Comparison of ENCODE assay signal across 14 mouse cellular contexts in genomic region chr6:127365651-127366050, GRCm38 (mm10).
"Had no signal": no experiment of that assay in that cellular context is flagged by ENCODE, and none has a peak within 500 bp of the region (broad histone marks: within the 10 kb centered on the region; RNA-seq: fewer than 3 reads in every experiment).

No protein-coding gene starts in this region.

- H3K4me3 ChIP-seq: layer of hippocampus, adult 2 months; limb, embryonic 10.5 days; limb, embryonic 13.5 days; liver, embryonic 13.5 days; midbrain, embryonic 15.5 days had no signal

- DNase-seq: kidney, adult 2 months; kidney, postnatal 25 days; layer of hippocampus, adult 9-11 months; liver; liver, embryonic 13.5 days; lung, embryonic 14.5 days; thymus, postnatal 25 days had no signal

- H3K36me3 ChIP-seq: limb, embryonic 10.5 days; limb, embryonic 13.5 days; liver, embryonic 13.5 days; midbrain, embryonic 15.5 days had no signal

- H3K4me2 ChIP-seq: limb, embryonic 13.5 days; liver, embryonic 13.5 days; lung, embryonic 14.5 days; midbrain, embryonic 15.5 days had no signal

- ATAC-seq: lung, postnatal 0 days; midbrain, embryonic 15.5 days had no signal

- H3K27ac ChIP-seq: kidney, postnatal 0 days; layer of hippocampus, adult 2 months; limb, embryonic 10.5 days; limb, embryonic 13.5 days; liver, embryonic 13.5 days; macrophage; midbrain, embryonic 15.5 days had no signal

- H3K9me3 ChIP-seq: limb, embryonic 10.5 days; limb, embryonic 13.5 days; liver, embryonic 13.5 days; midbrain, embryonic 15.5 days had no signal

- H3K9ac ChIP-seq: limb, embryonic 13.5 days; liver, embryonic 13.5 days; lung, embryonic 14.5 days; midbrain, embryonic 15.5 days had no signal
